Mouse (Mus musculus) embryonic facial prominence, embryonic 12.5 days (tissue): ENCODE measurements at regions not wholly inside any gene's neighbourhood (a gene's known extent, or its start where the extent isn't known, plus 50 kb on each side); places are given as distances from the start of the nearest gene placed in this dataset.
"Not testable (repeated sequence)": the region's sequence is repeated elsewhere in the genome, so short reads cannot be mapped to it uniquely, and the experiment has no call there.

Source experiments
- ATAC-seq: fragments of 200-750 bp; cut with Nextera tagmentation; 2 replicates; pipeline ENCODE4 v1.8.0; 2017; ENCODE audit not compliant: insufficient number of reproducible peaks, insufficient read depth, low FRiP score, low TSS enrichment
- H3K27ac ChIP-seq: fragments of 300-500 bp; sonication (generic); 2 replicates; pipeline ENCODE4 v1.5.1; 2016; ENCODE audit warnings: mild to moderate bottlenecking
- H3K27me3 ChIP-seq: fragments of 300-500 bp; sonication (generic); 2 replicates; pipeline ENCODE4 v1.6.1; 2016; ENCODE audit warnings: mild to moderate bottlenecking, moderate library complexity
- H3K36me3 ChIP-seq: fragments of 300-500 bp; sonication (generic); 2 replicates; pipeline ENCODE4 v1.6.1; 2016; ENCODE audit warnings: mild to moderate bottlenecking
- H3K4me1 ChIP-seq: fragments of 300-500 bp; sonication (generic); 2 replicates; pipeline ENCODE4 v1.6.1; 2016
- H3K4me2 ChIP-seq: fragments of 300-500 bp; sonication (generic); replicated peaks from 2 replicates; pipeline ENCODE4 v1.6.1; 2016; ENCODE audit warnings: mild to moderate bottlenecking, moderate library complexity
- H3K4me3 ChIP-seq: fragments of 300-500 bp; sonication (generic); 2 replicates; pipeline ENCODE4 v1.5.1; 2016; ENCODE audit warnings: mild to moderate bottlenecking
- H3K9ac ChIP-seq: fragments of 300-500 bp; sonication (generic); 2 replicates; pipeline ENCODE4 v1.6.1; 2016; ENCODE audit warnings: mild to moderate bottlenecking, moderate library complexity
- H3K9me3 ChIP-seq: fragments of 300-500 bp; sonication (generic); 2 replicates; pipeline ENCODE4 v1.6.1; 2016; ENCODE audit warnings: mild to moderate bottlenecking, moderate library complexity
- WGBS: fragments of 180-500 bp; shearing (Covaris S2); methylation state at CpG from one replicate; pipeline ENCODE4 v1.1.7; 2016; 5-methylcytosine and 5-hydroxymethylcytosine counted together

DNA sequence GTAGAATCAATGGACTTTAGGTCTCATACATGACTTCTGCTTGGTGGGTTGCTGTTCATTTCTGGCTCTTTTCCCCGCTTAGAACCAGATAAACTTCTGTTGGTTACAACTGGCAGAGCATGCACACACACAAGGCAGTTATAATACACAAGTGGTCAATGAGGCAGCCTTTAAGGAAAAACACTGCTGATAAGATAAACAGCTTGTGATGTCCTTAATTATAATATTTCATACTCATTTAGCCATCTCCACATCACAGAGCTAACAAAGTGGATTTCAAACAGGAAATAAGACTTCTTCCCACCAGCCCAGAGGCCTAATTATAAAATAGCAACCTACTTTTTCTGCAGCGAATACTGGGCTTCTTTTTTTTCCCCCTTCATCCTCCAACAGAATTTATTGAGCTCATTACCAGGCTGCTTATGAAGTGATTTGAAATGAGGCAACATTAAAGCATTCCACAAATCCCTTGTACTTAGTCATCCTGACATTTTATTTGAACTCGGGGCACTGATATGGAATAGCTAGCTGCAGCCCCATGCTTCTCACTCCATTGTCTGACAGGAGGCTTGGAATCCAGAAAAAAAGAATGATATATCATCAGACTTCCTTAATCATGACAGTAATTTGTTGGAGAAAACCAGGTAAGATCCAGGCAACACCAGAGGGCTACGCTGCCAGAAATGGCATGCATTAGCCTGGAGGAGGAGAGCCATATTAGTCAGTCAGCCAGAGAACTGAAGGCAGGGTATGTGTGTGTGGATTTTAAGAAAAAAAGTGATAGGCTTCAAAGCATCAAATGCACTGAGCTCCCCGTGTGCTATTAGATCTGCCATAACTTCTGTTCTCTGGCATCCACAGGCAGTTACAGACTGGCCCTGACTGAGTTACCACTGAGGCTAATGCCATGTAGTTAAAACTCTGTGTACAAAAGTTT, 620.3 kb upstream of the Map3k7 start:
- no peak overlapping the region for H3K27ac ChIP-seq
- no peaks in the 10 kb centered on the region for H3K36me3 ChIP-seq
- H3K9ac ChIP-seq = no peak overlapping the region
- H3K4me1 ChIP-seq = no peaks in the 10 kb centered on the region
- no peaks in the 10 kb centered on the region for H3K27me3 ChIP-seq
- no peaks in the 10 kb centered on the region for H3K9me3 ChIP-seq
- WGBS = 59% methylated on average over 5 of the region's 5 CpGs
- no peak overlapping the region for H3K4me3 ChIP-seq
- no peak for ATAC-seq
- H3K4me2 ChIP-seq = no peak overlapping the region

GRCm38 (mm10) chr4:31354046-31354445, 609.9 kb upstream of the Map3k7 start:
- H3K27me3 ChIP-seq, H3K27ac ChIP-seq, H3K4me3 ChIP-seq, H3K36me3 ChIP-seq, H3K9ac ChIP-seq, H3K4me2 ChIP-seq, H3K9me3 ChIP-seq, ATAC-seq, H3K4me1 ChIP-seq: not testable (repeated sequence)
- 90% methylated on average over 2 of the region's 3 CpGs for WGBS

GRCm38 (mm10) chr4:31354953-31355352, 608.9 kb upstream of the Map3k7 start:
- no peak overlapping the region for H3K27ac ChIP-seq
- ATAC-seq = no peak
- H3K4me1 ChIP-seq = no peaks in the 10 kb centered on the region
- no peaks in the 10 kb centered on the region for H3K27me3 ChIP-seq
- H3K9ac ChIP-seq = no peak overlapping the region
- H3K36me3 ChIP-seq = no peaks in the 10 kb centered on the region
- H3K4me3 ChIP-seq = no peak overlapping the region
- 92% methylated on average over 2 of the region's 2 CpGs for WGBS
- H3K4me2 ChIP-seq = no peak overlapping the region
- no peaks in the 10 kb centered on the region for H3K9me3 ChIP-seq

DNA sequence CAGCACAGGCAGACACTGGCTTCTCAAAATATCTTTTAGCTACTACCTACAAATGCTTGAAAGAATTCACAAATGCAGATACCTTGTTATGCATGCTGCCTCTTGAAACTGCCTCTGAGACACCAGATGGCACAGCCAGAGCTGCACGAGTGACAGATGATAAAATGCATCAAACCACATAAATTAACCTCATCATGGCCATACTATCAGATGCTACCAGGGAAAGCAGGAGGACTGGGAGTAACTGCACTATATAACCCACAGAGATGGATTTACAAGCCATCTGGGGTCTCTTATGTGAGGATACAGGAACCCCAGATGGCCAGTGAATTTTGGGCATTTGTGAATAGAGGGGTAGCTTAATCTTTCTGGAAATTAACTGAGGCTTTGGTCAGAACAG, 597.7 kb upstream of the Map3k7 start:
- H3K4me2 ChIP-seq = no peak overlapping the region
- WGBS = 35% methylated on average over 1 of the region's 1 CpGs
- ATAC-seq = no peak
- H3K9me3 ChIP-seq = no peaks in the 10 kb centered on the region
- no peak overlapping the region for H3K4me3 ChIP-seq
- no peaks in the 10 kb centered on the region for H3K27me3 ChIP-seq
- H3K36me3 ChIP-seq = no peaks in the 10 kb centered on the region
- H3K27ac ChIP-seq = no peak overlapping the region
- H3K4me1 ChIP-seq = no peaks in the 10 kb centered on the region
- no peak overlapping the region for H3K9ac ChIP-seq

DNA sequence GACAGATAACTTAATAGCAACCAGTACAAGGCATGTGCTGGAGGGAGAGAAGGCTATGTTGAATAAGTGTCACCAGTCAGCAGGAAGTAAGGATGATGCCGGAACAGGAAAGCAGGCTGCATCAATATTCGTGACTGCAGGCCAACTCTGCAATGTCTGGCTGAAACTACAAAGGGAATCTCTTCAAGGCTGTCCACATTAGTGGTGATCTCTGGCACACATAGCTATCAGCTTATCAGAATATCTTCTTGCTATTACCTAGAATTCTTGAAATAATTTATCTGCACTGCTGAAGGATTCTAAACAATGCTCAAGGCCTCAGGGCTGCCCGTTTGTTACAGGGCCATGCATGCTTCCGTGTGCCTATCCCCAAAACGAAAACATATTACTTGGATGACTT, 596.9 kb upstream of the Map3k7 start:
- no peaks in the 10 kb centered on the region for H3K36me3 ChIP-seq
- H3K9me3 ChIP-seq = no peaks in the 10 kb centered on the region
- no peak overlapping the region for H3K27ac ChIP-seq
- no peak for ATAC-seq
- H3K4me1 ChIP-seq = no peaks in the 10 kb centered on the region
- WGBS = 70% methylated on average over 5 of the region's 5 CpGs
- H3K4me2 ChIP-seq = no peak overlapping the region
- no peak overlapping the region for H3K4me3 ChIP-seq
- H3K27me3 ChIP-seq = no peaks in the 10 kb centered on the region
- no peak overlapping the region for H3K9ac ChIP-seq

DNA sequence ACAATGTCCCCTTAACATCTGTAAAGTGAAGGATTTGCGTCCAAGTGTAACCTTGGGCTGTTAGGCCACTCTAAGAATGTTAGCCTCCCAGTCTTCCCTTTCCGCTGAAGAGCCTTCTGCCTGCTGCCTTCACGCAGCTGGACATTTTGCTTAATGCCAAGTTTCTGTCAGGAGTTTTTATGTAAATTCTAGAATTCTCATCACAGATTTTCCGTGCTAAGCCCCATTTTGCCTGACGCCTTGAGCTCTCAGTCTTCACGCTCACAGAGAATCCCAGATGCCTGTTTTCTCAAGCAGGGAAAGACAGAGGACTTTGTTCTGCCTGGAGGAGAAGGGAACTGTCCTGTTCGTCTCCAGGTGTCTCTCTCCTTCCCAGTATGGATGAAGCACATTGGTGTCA, 593.8 kb upstream of the Map3k7 start:
- no peaks in the 10 kb centered on the region for H3K4me1 ChIP-seq
- WGBS = 78% methylated on average over 7 of the region's 7 CpGs
- H3K27ac ChIP-seq = no peak overlapping the region
- H3K4me2 ChIP-seq = no peak overlapping the region
- no peaks in the 10 kb centered on the region for H3K36me3 ChIP-seq
- no peak for ATAC-seq
- H3K4me3 ChIP-seq = no peak overlapping the region
- no peak overlapping the region for H3K9ac ChIP-seq
- H3K9me3 ChIP-seq = no peaks in the 10 kb centered on the region
- H3K27me3 ChIP-seq = no peaks in the 10 kb centered on the region

DNA sequence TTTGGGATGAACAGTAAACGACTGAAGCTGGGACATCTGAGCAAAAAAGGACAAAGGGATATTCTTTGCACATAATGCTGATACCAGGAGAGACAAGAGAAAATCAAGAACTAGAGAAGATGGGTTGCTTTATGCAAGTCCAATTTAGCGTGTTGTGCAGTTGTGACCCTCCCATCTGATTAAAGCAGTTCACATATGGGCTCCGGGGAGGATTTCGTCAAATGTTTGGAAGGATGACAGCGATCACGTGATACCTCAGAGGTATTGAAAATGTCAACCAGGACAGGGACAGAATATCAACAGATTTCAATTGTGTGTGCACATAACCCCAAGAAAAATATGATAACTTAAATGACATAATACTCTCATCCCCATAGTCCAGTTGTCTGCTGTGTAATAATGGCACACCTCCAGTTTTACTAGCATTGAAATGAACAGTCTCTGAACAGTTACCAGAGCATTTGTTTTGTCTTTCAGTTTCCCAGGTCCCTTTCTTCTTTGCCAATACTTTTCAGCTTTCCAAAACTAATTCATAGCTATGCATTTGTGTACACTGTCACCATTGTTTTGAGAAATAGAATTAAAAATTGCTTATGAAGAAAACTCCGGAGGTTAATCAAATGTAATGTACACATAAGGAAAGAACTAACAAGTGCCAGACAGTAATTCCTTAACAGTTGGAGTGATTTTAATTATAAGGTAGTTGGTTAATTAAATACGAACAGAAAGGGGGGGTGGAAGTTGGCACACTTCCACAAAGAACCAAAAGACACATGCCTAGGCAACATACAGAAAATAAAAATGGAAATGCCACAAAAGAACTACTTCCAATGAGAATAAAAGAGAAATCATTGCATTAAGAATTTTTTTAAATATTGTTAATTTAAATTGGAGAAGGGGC, 582.6 kb upstream of the Map3k7 start:
- Histone ChIP-seq H3K4me2 (no peak overlapping the region), H3K4me1 (no peaks in the 10 kb centered on the region), H3K27me3 (no peaks in the 10 kb centered on the region), H3K4me3 (no peak overlapping the region), H3K36me3 (no peaks in the 10 kb centered on the region), H3K9me3 (no peaks in the 10 kb centered on the region), H3K27ac (no peak overlapping the region), H3K9ac (no peak overlapping the region)
- ATAC-seq = no peak
- WGBS = 89% methylated on average over 8 of the region's 8 CpGs

DNA sequence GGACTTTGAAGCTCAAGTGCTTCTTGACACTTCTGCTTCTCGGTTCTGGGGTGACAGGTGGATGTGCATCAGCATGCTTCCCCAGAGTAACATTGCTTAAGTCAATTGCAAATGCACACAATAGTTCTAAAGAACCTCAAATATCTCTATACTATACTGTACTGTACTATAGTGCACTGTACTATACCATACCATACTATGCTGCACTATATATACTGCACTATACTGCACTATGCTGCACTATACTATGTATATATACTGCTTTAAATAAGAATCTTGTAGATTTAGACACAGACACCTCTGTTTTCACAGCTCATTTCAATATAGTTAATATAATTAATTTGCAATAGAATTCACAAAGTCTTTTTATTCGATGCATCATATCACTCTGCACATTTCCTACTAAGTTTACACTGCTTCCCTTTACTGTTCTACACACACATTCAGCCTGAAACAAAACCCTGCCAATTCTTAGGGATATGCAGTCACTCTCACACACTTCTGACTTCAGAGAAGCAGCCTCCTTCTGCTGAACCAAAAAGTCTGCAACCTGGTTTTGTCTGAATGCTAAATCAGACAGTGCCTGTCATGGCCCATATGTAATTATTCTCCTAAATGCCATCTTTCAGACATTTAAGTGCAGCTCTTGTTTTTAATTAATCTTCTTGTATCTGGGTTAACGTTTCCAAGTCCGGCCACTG, 570.8 kb upstream of the Map3k7 start:
- Histone ChIP-seq H3K9ac (no peak overlapping the region), H3K4me3 (no peak overlapping the region), H3K36me3 (no peaks in the 10 kb centered on the region), H3K9me3 (no peaks in the 10 kb centered on the region), H3K27ac (no peak overlapping the region), H3K4me1 (no peaks in the 10 kb centered on the region), H3K27me3 (no peaks in the 10 kb centered on the region), H3K4me2 (no peak overlapping the region)
- WGBS = 72% methylated on average over 4 of the region's 4 CpGs
- ATAC-seq = no peak

DNA sequence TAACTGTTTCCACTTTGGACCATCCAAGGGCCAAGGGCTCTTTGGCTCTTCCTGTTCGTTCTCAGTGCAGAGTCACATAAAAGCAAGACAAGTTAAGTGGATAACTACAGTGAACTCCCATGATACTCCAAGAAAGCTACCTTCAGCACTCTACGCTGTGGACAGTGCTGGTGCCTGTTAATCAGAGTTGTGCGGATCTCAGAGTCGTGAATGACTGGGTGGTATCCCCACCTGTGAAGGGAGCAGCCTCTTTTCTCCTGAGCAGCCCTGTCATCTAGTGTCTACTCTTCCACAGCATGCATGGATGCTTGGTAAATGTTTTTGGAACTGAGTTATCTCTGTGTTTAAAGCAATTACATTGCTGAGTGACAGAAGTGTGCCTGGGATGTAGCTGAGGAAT, 568.4 kb upstream of the Map3k7 start:
- Histone ChIP-seq H3K9ac (no peak overlapping the region), H3K4me1 (no peaks in the 10 kb centered on the region), H3K9me3 (no peaks in the 10 kb centered on the region), H3K4me2 (no peak overlapping the region), H3K4me3 (no peak overlapping the region), H3K36me3 (no peaks in the 10 kb centered on the region), H3K27me3 (no peaks in the 10 kb centered on the region), H3K27ac (no peak overlapping the region)
- 55% methylated on average over 4 of the region's 4 CpGs for WGBS
- ATAC-seq = no peak

DNA sequence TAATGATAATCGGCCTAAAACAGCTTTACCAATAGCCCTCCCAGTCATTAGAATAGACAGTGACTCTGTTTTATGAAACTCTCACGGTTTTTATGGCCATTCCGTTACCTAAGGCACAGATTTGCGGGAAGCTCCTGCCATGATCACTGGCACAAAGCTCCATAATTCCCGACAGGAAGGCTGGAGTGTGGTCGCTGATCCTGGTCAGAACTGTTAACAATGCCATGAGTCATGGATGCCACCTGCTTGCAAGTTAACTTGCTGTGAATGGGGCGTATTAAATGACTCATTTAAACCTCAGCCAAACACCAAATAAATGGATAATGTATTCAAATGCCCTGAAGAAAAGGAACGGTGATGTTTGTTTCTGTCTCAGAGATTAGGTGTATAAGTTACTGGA, 559.9 kb upstream of the Map3k7 start:
- WGBS = 72% methylated on average over 8 of the region's 8 CpGs

GRCm38 (mm10) chr4:31404840-31405714, 558.8 kb upstream of the Map3k7 start:
- Histone ChIP-seq H3K4me3 (no peak overlapping the region), H3K27ac (peak overlapping the region; percentile 78), H3K4me2 (peak overlapping the region; percentile 35), H3K36me3 (no peaks in the 10 kb centered on the region), H3K9me3 (no peaks in the 10 kb centered on the region), H3K9ac (no peak overlapping the region), H3K4me1 (peaks cover 10% of the 10 kb centered on the region; the same call in 1 of the 2 replicates), H3K27me3 (no peaks in the 10 kb centered on the region)
- 38% methylated on average over 16 of the region's 16 CpGs for WGBS
- no peak for ATAC-seq

More for the DNA sequence above, 559.9 kb upstream of the Map3k7 start:
- no peak overlapping the region for H3K9ac ChIP-seq
- H3K9me3 ChIP-seq = no peaks in the 10 kb centered on the region
- no peaks in the 10 kb centered on the region for H3K36me3 ChIP-seq
- no peak for ATAC-seq
- H3K27me3 ChIP-seq = no peaks in the 10 kb centered on the region
- H3K4me1 ChIP-seq = peaks cover 10% of the 10 kb centered on the region; the same call in 1 of the 2 replicates
- no peak overlapping the region for H3K4me3 ChIP-seq
- H3K4me2 ChIP-seq = no peak overlapping the region
- 0 out of 2 replicates have a peak overlapping the region, but pooled peaks have one; percentile 7 for H3K27ac ChIP-seq
